Mouse (Mus musculus): Measurements from ENCODE around the gene Gid4.
"Not testable (repeated sequence)": the region's sequence is repeated elsewhere in the genome, so short reads cannot be mapped to it uniquely, and the experiment has no call there.

The Gid4 gene

GRCm38 (mm10) chr11:60435133-60435532, 18.2 kb downstream of the Gid4 start:
- no peak for DNase-seq

DNA sequence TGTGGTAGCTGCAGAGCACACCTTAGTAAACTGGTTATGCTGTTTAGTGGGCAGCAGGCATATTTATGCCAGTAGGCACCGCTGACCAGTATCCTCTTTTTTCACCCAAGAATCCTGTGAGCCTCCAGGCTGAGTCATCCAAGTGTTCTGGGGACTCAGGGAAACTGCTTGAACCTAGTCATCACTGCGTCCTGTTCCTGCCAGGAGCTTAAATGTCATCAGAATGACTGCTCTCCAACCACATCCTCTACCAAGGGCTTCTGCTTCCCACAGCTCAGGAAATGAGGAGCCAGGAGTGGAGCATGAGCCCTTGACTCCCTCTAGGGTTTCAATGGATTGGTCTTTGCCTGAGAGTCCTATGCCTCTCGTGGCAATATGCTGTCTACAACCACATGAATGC, 19.7 kb downstream of the Gid4 start:
- no peak for DNase-seq

- DNase-seq = not testable (repeated sequence)
Measured at GRCm38 (mm10) chr11:60439621-60440020, 22.7 kb downstream of the Gid4 start.

GRCm38 (mm10) chr11:60440176-60440575, 23.2 kb downstream of the Gid4 start:
- no peak for DNase-seq

- DNase-seq = no peak
Measured at GRCm38 (mm10) chr11:60442896-60443295, 26.0 kb downstream of the Gid4 start.

- no peak for DNase-seq
Measured at GRCm38 (mm10) chr11:60444007-60444406, 27.1 kb downstream of the Gid4 start.

- DNase-seq = peak; percentile 74 to 79
Measured at GRCm38 (mm10) chr11:60454080-60454744, 37.3 kb downstream of the Gid4 start, which contains the start of gene Drg2. Gene Drg2 (plus strand): TSS chr11:60454591.

DNA sequence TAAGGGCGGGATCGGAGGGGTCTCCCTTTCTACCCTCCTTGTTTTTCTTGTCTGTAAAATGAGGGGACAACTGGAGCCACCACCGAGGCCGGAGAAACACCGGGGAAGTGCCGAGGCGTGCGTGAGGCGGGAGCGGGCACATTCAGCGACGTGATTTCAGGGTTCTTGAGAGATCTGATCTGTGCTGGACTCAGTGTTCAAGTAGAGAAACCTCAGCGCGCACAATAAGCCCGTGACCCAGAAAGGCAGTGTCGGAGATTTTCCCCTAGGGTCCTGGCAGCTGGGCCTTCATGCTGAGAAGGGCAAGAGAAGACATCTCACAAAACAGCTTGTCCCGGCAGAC, 37.8 kb downstream of the Gid4 start:
- DNase-seq = no peak

DNA sequence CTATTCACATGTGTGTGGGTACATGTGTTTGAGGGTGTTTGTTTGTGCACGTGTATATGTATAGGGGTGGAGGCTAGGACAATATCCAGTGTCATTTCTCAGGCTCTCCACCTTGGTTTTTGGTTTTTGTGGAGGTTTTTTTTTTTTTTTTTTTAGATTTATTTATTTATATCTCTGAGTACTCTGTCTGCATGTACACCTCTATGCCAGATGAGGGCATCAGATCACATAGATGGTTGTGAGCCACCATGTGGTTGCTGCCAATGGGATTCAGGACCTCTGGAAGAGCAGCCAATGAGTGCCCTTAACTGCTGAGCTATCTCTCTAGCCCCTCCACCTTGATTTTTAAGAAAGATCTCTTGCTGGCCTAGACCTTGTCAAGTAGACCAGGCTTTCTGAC, 41.0 kb downstream of the Gid4 start:
- no peak for DNase-seq

DNA sequence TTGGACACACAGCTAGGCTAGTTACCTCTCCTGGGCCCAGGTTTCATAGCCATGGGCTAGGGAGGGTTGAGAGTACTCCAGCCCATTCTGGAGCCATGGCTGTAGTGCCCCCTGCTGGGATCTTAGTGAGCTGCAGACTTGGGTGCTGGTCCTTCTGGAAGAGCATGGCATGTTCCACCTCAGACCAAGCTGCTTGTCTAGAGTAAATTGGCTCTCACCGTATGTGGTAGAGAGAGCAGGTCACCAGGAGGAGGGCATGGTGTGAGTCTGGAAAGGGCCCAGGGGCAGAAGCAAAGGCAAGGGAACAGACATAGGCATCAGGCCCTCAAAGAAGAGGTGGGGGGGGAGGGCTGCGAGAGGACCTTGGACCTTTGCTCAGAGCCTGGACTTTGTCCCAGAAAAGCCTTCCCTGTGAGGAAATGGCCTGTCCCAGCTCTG, 49.0 kb downstream of the Gid4 start:
- no peak for DNase-seq

DNA sequence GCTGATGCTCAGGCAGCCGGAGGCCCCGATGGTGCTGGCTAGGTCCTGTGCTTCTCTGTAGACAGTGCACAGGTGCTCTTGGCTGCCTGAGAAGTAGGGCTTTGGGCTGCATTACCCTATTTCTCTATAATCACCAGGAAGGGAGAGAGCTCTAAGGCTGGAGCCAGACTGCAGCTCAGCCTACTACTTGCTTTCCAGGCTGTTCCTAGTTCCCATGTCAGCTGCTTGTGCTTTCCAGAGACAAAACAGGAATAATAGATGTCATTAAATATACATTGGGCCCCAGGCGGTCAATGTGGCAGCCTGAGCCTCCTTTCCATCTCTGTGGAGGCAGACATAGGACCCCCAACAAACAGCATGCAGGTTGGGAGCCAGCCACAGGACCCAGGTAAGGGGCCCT, 52.1 kb downstream of the Gid4 start, which contains the start of gene Myo15:
TSS of gene Myo15 (plus strand) at position 301 of the 400 bp plus-strand sequence.
- DNase-seq = no peak

- no peak for DNase-seq
Measured at GRCm38 (mm10) chr11:60470743-60471142, 53.8 kb downstream of the Gid4 start.

DNA sequence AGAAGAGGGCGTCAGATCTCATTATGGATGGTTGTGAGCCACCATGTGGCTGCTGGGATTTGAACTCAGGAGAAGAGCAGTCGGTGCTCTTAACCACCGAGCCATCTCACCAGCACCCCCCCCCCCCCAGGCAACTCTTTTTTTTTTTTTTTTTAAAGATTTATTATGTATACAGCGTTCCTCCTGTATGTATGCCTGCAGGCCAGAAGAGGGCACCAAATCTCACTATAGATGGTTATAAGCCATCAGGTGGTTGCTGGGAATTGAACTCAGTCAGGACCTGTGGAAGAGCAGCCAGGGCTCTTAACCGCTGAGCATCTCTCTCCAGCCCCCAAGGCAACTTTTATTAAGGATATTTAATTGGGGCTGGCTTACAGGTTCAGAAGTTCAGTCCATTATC, 57.6 kb downstream of the Gid4 start:
- DNase-seq = no peak

DNA sequence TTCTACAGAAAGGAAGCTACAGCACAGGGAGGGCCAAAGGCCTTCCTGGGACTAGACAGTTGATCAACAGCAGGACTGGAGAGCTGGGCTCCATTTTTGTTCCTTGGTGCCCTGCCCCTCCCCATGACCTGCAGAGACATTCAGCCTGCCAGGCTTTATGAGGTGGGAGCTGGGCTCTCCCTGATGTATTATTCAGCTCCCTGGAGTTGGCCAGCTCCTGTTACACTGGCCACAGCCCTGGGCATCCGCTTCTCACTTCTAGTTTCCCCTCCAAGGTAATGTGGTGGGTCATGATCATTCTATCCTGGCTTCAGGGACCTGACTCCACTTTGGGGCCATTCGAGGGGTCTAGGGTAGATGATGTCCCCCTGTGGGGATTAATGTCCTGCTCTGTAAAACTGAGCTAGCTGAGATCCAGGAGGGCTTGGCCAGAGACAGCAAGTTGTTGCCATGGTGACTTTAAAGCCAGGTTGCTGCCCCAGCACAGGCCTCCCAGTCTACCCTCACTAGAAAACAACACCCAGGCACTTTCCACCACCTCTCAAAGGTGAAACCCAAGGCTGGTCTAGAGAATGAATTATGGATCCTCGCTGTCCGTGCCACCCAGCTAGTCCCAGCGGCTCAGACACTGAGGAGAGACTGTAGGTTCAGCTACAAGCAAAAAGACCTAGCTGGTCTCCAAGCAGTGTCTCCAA, 58.9 kb downstream of the Gid4 start:
- no peak for DNase-seq

DNA sequence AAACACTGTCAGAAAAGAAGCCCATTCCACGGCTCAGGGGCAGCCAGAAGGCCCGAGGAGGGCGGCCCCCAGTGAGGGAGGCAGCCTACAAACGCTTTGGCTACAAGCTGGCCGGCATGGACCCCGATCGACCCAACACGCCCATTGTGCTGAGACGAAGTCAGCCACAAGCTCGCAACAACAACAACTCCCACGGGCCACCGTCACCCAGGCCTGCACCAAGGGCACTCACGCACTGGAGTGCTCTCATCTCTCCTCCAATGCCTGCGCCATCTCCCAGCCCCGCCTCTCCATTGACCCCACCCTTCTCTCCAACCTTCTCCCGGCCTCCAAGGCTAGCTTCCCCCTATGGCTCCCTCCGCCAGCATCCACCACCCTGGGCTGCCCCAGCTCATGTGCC, 61.2 kb downstream of the Gid4 start:
- no peak for DNase-seq

DNA sequence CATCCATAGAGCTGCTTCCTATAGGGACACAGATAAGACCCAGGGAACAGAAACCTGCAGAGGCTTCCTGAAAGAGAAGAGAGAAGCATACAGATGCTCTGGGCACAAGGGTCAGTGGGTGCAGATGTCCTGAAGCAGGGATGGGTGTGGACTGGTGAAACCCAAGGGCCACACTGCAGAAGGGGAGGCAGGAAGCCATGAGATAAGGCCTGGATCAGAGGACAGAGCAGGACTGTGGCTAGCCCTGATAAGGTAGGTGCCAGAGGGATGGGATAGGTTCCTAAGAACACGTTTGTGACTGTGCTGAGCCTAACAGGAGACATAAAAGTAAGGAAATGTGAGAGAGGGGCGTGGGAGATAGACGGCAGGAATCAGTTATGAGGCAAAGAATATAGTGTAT, 69.3 kb downstream of the Gid4 start:
- no peak for DNase-seq

DNA sequence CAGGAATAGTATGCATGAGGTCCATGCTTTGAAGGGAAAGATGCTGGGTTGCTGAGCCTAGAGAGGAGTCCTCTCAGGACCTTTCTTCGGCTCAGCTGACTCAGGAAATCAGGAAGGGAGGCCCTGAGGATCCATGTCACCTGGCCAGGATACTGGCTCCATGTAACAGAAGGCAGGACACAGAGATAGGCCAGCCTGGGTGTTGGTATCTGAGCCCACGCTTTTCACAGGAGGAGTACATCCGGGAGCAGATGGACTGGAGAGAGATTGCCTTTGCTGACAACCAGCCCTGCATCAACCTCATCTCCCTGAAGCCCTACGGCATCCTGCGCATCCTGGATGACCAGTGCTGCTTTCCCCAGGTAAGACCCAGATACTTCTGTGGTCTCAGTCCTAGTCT, 75.8 kb downstream of the Gid4 start:
- DNase-seq = no peak

DNA sequence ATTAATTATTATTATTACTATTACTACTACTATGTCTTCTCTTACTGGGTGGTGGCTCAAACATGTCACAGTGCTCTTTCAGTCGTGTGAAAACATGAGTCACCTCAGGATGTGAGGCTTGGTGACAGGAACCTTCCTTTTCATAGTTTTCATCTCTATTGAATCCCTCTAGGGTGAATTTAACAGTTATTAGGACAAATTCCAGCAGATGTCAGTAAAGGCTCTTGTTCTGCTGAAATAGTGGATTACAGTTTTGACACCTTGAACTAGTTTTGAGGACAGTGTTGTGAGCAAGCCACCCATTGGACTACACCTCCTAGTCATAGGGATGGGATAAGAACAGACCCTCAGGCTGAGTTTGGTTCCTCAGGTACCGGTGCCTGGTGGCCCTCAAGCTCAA, 78.7 kb downstream of the Gid4 start:
- DNase-seq = no peak
